Mouse (Mus musculus) lung, postnatal 36 days (tissue): ENCODE measurements around the gene Mttp.
A peak's percentile ranks its signal among the peaks of the same experiment; 100 is the strongest.
"Not testable (repeated sequence)": the region's sequence is repeated elsewhere in the genome, so short reads cannot be mapped to it uniquely, and the experiment has no call there.

Experiments
- DNase-seq: peaks from one replicate; pipeline ENCODE4 v3.0.0; 2022; ENCODE audit warnings: mixed read lengths

Gene Mttp

DNA sequence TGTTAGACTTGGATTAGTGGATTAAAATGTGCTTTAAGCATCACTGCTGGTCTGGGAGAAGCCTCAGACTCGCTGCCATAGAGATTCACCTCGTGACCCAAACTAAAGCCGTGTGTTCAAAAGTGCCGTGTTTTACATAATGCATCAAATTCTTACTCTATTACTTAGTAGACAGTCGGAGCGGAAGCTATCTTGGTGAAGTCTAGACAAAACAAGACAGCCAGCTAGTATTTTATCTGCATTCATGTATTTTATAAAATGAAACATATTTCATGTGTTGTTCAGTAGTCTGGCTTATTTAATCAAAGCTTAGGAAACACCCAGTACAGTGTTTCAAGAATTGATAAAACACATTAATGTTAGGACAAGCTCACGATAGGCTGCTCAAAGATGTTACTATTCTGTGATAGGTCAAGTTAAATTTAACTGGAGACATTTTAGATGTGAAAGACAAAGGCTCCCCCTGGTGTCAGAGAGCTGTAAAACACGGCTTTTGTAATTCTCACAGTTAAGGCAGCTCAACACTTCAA, at the start of gene Mttp:
TSS of gene Mttp (minus strand) at position 327 of the 530 bp plus-strand sequence.
- DNase-seq = peak; percentile 94

DNA sequence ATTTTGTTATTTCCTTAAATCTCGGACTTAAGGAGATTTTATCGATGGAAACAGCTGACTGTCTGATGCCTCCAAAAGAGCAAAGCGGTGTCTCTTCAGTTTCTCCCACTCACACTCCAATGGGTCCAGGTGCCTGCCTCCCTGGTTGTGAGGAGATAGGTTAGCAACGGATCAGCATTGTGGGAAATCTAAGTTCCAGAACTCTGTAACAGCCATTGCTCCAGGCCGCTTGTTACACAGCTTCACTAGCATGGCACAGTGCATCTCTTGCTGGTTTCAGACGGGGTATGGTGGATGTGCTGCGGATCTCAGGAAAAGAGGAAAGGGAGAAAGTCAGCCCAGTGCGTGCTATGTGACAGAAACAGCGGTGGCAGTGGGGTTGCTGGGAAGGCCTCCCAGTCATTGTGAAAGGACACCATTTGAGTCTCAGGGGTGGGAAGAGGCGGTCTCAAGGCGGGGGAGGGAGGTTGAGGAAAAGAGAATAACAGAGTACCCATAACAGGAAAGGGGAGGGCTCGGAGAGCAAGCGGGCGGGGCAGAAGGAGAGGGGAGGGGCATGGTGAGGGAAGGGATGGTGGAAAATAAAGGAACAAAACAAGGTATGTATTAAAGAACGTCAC, 49.0 kb upstream of the Mttp start, which contains the start of gene 4930579F01Rik:
TSS of gene 4930579F01Rik (minus strand) at position 143 of the 620 bp plus-strand sequence.
- DNase-seq = no peak

DNA sequence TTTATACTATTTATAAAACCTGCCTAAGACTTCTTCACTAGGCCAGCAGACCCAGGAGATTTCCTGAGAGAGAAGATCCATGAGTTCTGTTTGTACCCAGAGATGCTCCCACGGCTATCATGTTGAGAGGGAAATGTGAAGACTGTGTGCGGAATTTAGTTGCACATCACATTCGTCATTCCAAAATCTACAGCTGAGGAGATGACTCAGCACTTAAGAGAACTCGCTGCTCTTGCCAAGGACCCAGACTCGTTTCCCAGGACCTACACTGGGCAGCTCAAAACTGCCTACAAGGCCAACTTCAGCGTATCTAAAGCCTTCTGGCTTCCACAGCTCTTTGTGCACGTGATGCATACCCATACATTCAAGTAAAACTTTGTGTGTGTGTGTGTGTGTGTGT, 47.5 kb upstream of the Mttp start:
- no peak for DNase-seq

DNA sequence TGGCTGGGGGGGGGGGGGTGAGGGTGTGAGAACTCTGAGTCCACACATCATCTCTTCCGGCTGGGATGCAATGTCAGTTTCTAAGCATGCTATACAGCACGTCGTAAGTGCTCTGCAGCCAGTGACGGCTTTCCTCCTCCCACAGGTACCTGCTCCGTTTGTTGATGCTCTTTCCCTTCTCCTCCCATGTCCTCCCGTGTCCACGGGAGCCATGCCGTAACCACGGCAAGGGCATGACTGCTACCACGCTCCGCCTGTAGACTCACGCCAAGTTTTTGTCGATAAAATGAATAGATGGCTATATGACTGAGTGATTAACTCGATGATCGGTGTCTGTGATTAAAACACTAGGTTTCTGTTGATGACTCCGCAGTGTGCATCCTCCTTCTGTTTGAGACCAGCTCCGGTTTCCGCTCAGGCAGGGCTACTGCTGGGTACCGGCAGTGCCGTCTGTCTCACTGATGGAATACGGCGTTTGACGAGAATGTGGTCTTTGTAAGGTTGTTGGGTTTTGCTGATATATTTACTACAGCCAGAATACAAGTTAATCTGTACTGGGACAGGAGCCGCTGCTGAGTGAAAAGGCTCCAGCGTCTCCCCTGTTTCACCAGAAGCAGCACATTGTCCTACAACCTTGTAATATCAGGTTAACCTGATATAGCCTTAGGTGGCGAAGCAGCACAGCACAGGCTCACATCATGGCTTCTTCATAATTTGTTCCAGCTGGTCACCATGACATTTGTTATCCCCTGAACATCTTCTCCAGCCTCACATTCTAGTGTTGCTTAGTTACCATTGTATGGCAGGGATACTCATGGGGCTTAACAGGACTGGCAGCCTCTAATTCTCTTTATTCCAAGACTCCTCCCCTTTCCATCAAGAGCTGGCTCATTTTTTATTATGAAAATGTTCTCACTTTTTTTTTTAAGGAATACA, 41.5 kb upstream of the Mttp start:
- DNase-seq = no peak

DNA sequence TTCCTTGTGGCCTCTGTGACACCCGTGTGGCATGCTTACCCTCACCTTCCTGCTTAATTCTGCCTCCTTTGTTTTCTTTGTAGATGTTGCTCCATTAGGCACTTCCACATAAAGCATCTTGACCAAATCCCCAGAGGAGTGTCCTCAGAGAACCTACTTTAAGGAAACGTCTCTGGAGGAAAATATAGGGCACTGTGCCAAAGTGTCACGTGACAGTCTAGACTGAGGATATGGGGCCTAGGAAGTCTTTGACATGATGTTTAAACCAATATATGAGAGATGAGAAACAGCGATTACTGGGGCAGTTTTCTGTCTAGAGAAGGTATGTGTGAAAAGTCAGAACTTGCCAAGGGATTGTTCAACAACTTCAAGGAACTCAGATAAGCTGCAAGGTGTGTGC, 40.5 kb upstream of the Mttp start:
- peak; percentile 42 for DNase-seq

DNA sequence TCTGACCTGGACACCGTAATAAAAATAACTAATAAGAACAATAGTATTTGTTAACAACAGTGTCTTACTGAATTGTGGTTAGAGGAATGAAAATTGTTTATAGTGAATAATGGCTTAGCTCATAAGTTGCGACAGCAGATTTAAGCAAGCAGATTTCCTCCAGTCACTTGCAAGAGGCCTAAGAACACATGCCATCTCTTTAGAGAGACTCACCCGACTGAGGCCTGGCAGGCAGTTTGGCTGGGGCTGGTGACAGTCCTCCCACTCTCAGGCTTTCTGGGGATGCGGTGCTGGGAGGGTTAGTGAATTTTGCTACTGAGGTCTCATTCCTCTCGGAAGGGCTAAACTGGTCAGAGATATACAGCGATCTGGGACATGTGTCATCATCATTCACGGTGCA, 38.6 kb upstream of the Mttp start:
- no peak for DNase-seq

DNA sequence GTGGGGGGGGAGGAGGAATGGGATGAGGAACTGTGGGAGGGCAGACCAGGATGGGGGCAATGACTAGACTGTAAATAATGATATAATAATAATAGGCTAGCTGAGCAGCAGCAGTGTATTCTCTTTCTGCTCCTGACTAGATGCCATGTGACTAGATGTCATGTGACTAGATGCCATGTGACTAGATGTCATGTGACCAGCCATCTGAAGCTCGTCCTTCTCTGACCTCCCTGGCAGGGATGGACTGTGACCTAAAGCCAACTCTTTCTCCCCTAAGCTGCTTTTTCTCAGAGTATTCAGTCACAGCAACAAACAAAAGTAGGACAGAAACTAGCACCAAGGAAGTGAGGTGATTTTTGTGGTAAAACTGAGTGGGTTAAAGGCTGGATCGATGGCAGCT, 37.3 kb upstream of the Mttp start:
- DNase-seq = no peak

DNA sequence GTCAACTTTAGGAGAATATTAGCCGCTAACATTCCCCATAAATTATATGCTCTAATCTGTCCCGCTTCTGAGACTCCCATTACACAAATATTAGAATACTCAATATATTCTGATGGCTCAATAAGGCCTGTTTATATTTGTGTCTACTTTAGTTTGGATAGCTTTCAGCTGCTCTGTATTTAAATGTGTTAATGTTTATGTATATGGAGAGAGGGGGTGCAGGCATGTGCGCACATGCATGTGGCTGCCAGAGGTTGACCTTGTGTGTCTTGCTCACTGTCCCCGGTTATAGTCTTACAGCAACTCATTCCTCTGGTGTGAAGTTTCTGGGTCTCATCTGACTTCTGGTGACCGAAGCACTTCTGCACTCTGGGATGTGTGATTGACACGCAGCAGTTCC, 30.8 kb upstream of the Mttp start:
- DNase-seq = no peak

DNA sequence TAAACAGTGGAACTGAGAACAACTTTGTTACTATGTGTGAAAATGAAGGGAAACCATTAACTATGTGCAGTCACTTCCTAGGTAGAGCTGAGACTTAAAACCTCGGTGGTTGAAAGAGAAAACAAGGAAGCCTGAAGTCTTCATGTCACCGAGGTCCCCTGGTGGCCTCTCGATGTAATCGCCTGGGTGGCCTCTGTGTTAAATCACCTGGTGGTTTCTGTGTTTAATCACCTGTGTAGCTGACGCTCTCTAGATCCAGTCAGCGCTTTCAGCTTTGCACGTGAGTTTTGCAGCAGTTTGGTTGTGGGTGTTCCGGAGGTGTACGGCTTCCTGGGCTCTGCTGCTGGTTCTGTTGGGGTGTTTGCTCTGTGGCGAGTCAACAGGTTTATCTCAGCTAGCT, 28.5 kb upstream of the Mttp start:
- DNase-seq = no peak

DNA sequence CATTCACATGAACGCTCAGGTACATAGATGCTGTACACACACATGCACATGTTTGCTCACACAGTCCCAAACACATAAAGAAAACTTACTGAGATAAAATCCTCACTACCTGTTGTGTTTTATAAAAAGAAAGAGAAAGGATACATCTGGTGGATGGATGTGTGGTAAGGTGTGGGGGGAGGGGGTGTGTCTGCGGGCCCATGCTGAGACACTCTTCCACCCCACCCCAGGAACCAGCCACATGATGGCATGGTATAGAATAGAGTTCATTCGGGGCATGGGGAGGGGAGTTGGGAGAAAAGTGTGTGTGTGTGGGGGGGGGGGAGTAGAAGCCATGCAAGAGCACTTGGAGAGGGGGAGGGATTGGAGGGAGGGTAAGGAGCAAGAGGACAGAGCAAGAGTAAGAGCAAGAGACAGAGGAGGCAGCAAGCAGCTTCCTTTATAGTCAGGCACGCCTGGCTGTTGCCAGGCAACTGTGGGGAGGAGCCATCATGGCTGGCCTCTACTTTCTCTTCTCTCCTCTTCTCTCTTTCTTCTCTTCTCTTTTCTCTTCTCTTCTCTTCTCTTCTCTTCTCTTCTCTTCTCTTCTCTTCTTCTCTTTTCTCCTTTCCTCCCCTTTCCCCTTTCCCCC, 17.9 kb upstream of the Mttp start:
- DNase-seq = no peak

DNA sequence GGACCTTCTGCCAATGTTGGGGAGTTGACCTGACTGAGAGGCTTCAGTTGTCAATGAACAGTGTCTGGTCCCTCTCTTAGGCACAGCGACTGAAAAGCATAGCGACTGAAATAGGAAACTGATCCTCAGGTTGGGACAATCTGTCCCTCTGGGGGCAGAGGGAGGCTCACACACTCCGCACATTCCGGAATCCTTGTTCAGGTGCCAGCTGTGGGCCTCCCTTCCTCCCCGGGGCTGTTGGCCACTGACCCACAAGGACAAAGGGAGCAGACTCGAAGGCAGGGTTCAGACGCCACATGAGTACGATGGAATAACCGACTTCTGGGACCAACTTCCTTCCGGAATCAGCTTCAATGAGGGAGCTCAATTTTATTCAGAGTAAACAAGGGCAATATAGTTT, 16.9 kb upstream of the Mttp start:
- no peak for DNase-seq

DNA sequence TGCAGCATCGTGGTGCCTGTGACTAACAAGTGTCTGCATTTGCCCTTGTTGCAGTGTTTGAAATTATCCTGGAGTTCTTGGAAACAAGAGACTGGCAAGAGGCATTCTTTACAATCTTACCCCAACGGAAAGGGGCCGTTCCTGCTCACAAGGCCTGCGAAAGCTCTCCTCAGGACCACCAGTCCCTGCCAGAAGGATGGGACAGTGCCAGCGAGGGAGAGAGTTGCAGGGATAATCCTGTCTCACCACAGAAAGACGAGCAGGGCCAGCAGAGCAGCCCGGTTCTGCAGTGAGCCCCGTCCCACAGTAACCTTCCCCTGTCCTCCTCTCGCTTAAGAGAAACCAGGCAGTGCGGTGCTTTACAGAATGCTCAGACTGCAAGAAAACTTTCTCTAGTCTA, 11.9 kb upstream of the Mttp start:
- DNase-seq = no peak

DNA sequence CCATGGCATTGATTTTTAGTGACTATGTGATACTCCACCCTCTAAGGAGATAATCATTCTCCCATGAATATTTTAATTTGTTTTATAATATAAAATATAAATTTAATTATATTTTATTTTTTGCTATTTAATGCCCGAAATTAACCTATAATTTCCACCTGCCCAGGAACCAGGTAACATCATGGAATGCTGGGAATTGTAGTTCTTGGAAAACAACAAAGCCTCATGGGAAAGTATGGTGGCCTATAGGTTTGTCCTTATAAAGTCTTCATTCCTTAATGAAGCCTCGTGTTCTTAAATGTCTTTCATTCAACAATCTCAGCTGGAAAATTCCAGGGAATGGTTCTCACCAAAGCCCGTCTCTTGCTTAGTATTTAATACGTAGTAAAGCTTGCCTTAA, 10.3 kb upstream of the Mttp start:
- no peak for DNase-seq

DNA sequence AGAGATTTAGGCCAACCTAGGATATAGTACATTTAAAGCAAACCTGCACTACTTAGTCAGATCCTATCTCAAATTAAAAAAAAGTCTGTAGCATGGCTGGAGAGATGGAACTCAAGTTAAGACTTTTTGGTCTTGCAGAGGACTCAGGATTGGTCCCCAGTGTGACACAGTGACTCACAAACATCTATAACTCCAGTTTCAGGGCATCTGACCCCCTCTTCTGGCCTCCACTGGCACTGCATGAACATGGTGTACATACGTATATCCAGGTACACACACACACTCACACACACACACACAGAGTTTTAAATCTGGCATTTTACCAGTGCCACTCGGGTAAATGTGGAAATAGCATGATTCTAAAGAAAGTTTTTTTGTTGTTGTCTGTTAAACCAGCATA, 4.0 kb upstream of the Mttp start:
- DNase-seq = no peak

DNA sequence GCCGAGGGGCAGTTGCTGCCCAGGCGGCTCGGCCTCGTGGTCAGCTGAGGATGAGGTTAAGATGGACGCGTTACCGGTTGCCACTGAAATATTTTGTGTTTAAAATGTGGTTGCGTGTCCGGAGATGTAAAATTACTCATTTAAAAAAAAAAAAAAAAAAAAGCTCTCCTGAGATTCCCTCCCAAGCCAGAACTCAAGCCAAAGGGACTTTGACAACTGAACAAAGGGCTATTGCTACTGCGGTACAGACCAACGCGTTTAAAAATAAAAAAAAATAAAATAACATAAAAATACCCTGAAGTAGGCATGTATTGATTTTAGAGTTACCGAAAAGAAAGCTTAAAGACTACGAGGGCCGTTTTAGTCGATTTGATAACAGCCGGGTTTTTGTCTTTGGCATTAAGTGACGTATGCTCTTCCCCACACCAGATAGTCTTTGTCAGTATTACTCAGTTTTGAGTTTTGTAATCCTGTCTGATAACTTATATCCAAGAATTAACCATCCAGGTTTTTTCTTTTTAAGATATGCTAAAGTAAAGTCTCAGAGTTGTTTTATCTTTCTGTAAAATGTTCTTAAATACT, 617 bp downstream of the Mttp start:
- peak; percentile 13 for DNase-seq

DNA sequence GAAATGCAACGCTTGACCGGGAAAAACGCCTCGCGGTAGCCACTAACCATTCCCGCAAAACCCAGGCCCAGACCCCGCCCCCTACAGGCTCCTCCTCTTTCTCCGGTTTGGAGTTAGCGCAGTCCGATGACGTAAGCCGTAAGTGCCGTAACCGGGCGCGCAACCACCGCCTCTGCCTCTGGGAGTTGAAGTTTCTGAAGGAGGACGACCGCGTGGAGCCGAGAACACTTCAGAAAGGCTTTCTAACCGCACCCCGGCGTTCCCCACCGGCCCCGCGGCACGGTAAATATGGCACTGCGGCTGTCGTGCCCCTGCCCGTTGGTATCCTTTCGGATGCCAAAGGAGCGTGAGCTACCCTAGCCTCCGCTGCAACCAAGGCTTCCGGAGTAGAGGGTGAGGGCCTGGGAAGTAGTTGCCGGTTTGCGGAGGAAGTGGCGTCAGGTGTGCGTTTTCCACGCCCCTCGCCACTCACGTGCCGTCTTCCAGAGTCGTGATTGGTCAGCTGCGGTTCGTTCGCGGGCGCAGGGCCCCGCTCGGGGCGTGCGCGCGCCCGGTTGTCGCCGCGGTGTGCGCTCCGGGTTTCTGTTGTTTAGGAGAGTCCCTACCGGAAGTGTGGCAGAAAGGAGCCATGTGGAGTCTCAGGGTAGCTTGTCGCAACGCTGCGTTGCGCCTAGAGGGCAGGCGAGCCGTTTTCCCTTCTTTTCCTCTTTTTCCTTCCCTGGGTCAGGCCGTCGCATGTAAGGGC, 1.3 kb downstream of the Mttp start, which contains the start of gene Trmt10a:
TSS of gene Trmt10a (plus strand) at position 134 of the 745 bp plus-strand sequence.
- peak; percentile 100 for DNase-seq

DNA sequence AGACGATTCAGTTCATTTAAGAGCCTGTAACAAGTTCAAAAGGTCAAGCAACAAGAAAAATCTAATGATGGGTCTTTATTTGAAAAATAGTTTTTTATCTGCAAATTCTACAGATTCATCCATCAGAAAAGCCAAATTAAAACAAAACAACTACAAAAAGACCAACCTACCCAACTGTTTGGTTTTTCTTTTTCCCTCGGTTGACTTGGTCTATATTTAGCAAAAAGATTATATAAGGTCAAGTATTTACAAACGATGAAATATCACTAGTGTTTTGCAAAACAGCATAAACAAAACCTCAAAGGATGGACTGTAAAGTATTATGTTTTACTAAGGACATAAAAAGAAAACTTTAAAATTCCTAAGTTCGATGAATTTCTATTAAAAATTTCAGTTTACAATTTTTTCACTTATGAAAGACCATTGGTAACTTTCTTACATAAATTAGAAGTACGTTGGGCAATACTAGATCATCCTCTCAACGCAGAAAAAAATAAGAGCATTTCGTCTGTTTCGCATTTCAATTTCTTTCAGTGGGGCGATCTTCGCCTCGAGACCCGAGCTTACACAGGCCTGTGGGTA, 1.9 kb downstream of the Mttp start:
- DNase-seq = no peak

DNA sequence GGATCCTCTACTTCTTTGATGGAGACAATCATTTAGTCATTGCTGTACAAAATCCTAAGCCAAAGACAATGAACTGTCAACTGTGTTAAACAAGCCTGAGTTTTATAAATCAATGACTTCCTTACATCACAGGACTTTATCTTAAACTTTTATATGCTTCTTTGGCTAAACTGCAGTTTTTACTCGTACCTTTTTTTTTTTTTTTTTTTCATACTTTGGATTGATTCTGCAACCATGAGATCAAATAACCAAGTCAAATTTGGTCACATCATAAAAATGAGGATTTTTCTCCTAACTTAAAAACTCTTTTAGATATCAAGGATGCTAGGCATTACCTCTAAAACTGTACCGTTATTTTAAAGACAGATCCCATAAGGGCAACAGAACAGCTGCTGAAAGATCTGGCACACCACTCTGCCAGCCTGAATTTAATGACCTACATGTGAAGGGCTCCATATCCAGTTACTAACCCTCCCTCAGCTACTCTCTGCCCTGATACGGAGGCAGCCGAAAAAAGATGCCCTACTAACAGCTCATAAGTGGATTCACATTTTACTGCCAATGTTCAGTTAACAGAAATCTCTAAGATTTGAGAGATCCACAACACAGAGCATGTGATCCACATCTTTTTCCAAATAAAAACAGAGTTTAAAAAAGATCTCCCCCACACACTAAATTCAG, 2.6 kb downstream of the Mttp start:
- DNase-seq = no peak

DNA sequence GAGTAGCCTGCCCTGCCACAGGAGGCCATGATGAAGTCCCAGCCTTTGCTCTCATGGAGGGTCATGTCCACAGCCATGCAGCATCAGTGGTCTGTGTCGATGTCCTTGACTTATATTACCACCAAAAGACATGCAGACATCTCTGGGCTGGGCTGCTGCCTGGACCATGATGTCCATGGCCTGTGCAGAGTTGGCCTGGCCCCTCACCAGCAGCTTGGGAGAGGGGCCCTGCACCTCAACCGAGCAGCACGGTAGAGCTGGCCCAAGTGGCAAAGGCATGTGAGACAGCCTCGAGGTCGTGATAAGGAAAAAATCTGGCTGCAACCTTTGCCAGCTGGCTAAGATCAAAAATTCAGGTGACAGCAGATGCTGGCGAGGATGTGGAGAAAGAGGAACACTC, 5.1 kb downstream of the Mttp start:
- no peak for DNase-seq

DNA sequence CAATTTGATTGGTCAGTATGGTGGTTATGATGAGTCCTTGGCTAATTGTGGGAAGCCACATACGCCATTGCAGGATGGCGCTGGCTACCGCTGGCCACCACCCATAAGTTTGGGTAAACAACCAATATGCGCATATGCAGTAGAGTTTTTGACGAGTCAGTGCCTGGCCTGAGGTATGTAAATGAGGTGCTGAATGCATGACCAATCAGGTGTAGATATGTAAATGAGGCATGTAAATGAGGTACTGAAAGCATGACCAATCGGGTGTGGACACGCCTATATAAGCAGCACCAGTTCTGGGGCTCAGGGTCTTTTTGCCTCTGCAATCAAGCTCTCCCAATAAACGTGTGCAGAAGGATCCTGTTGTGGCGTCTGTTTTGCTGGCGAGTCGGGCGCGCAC, 6.6 kb downstream of the Mttp start:
- not testable (repeated sequence) for DNase-seq

DNA sequence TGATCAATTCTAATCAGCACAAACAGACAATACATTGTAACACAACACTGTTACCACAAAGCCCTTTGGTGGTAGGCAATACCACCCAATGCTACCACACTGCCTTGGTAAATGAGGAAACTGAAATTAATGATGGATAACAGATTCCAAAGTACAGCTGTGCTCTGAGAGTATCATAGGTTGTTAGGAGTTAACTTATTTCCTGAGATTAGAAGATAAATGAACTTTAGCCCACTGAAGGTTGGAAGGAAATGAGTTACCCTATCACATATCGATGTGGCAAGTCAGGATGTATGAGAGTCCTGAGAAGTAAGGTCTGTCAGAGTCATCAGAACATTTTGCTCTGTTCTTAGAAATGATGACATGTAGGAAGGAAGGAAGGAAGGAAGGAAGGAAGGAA, 10.2 kb downstream of the Mttp start:
- DNase-seq = no peak
